Mouse (Mus musculus) intestine, embryonic 16.5 days (tissue): ENCODE measurements around the gene Arf5. TPM values are rescaled to one million over a fixed set of nuclear protein-coding genes. Genes with fewer than 3 reads are reported as not detected.
A peak's percentile ranks its signal among the peaks of the same experiment; 100 is the strongest.

Experiments used
- ATAC-seq: fragments of 200-750 bp; cut with Nextera tagmentation; 2 replicates; pipeline ENCODE4 v1.8.0; 2017; ENCODE audit warnings: moderate TSS enrichment, moderate library complexity
- H3K27ac ChIP-seq: fragments of 300-500 bp; sonication (generic); 2 replicates; pipeline ENCODE4 v1.5.1; 2014; ENCODE audit warnings: mild to moderate bottlenecking, low read length
- H3K27me3 ChIP-seq: fragments of 300-500 bp; sonication (generic); replicated peaks from 2 replicates; pipeline ENCODE4 v1.6.1; 2014; ENCODE audit warnings: low read length, control low read depth, mixed read lengths; ENCODE audit not compliant: control insufficient read depth, insufficient read depth
- H3K36me3 ChIP-seq: fragments of 300-500 bp; sonication (generic); 2 replicates; pipeline ENCODE4 v1.6.1; 2014; ENCODE audit warnings: low read length, control low read depth; ENCODE audit not compliant: control insufficient read depth, insufficient read depth
- H3K4me1 ChIP-seq: fragments of 300-500 bp; sonication (generic); 2 replicates; pipeline ENCODE4 v1.6.1; 2014; ENCODE audit warnings: low read length, control low read depth, mixed read lengths; ENCODE audit not compliant: control insufficient read depth, insufficient read depth
- H3K4me2 ChIP-seq: fragments of 300-500 bp; sonication (generic); 2 replicates; pipeline ENCODE4 v1.6.1; 2014; ENCODE audit warnings: low read depth, low read length, control low read depth
- H3K4me3 ChIP-seq: fragments of 300-500 bp; sonication (generic); 2 replicates; pipeline ENCODE4 v1.5.1; 2014; ENCODE audit warnings: mild to moderate bottlenecking, low read length
- H3K9ac ChIP-seq: fragments of 300-500 bp; sonication (generic); 2 replicates; pipeline ENCODE4 v1.6.1; 2014; ENCODE audit warnings: low read depth, low read length
- H3K9me3 ChIP-seq: fragments of 300-500 bp; sonication (generic); 2 replicates; pipeline ENCODE4 v1.6.1; 2016; ENCODE audit warnings: low read length, control low read depth; ENCODE audit not compliant: control insufficient read depth
- WGBS: fragments of 180-500 bp; shearing (Covaris S2); extraction: QIAGEN DNeasy Blood & Tissue Kit; methylation state at CpG from one replicate; pipeline ENCODE4 v1.1.7; 2014; 5-methylcytosine and 5-hydroxymethylcytosine counted together
- polyA plus RNA-seq: library from polyadenylated mRNA; unstranded; fragments of >200 nt; fragmentation: Nextera tagmentation; extraction: Ambion mirVana; gene quantifications from 2 replicates; pipeline ENCODE4 v1.2.1, GENCODE M21; 2015

Gene Arf5
- 271 and 273 TPM in 2 replicates for polyA plus RNA-seq

GRCm38 (mm10) chr6:28423313-28423712 lies at the start of gene Arf5:
Arf5 (plus strand) TSS chr6:28423560.
- under 1% methylated on average over 39 of the region's 42 CpGs for WGBS

GRCm38 (mm10) chr6:28381983-28382382 lies 41.4 kb upstream of the Arf5 start:
- Histone ChIP-seq H3K4me3 (no peak overlapping the region), H3K4me2 (no peak overlapping the region), H3K9me3 (no peaks in the 10 kb centered on the region), H3K36me3 (no peaks in the 10 kb centered on the region), H3K4me1 (no peaks in the 10 kb centered on the region), H3K9ac (no peak overlapping the region), H3K27ac (no peak overlapping the region), H3K27me3 (no peaks in the 10 kb centered on the region)
- 46% methylated on average over 4 of the region's 4 CpGs for WGBS
- no peak for ATAC-seq

More at GRCm38 (mm10) chr6:28423313-28423712, at the start of gene Arf5:
- Histone ChIP-seq H3K36me3 (peaks cover 5% of the 10 kb centered on the region; the same call in 1 of the 2 replicates), H3K27ac (peak within 1 kb of the TSS; percentile 66), H3K27me3 (no peaks in the 10 kb centered on the region), H3K9me3 (no peaks in the 10 kb centered on the region), H3K9ac (peak within 1 kb of the TSS; percentile 98), H3K4me2 (peak within 1 kb of the TSS; percentile 75), H3K4me3 (peak within 1 kb of the TSS; percentile 95), H3K4me1 (peaks cover 29% of the 10 kb centered on the region)
- ATAC-seq, result peak; percentile 61

- Histone ChIP-seq H3K9me3 (no peaks in the 10 kb centered on the region), H3K36me3 (no peaks in the 10 kb centered on the region), H3K27ac (no peak overlapping the region), H3K4me3 (no peak overlapping the region), H3K4me2 (no peak overlapping the region), H3K27me3 (no peaks in the 10 kb centered on the region), H3K9ac (no peak overlapping the region), H3K4me1 (no peaks in the 10 kb centered on the region)
- 79% methylated on average over 3 of the region's 3 CpGs for WGBS
- ATAC-seq, result no peak
These were observed 38.2 kb upstream of the Arf5 start for GRCm38 (mm10) chr6:28385169-28385568.

- Histone ChIP-seq H3K9ac (no peak overlapping the region), H3K4me1 (no peaks in the 10 kb centered on the region), H3K4me3 (no peak overlapping the region), H3K27ac (no peak overlapping the region), H3K9me3 (no peaks in the 10 kb centered on the region), H3K27me3 (0 out of 2 replicates have a peak, but pooled peaks cover 2% of the 10 kb centered on the region), H3K4me2 (no peak overlapping the region), H3K36me3 (no peaks in the 10 kb centered on the region)
- WGBS, result 52% methylated on average over 3 of the region's 3 CpGs
- peak; percentile 91 for ATAC-seq
These were observed 34.3 kb upstream of the Arf5 start for GRCm38 (mm10) chr6:28389038-28389437.

- Histone ChIP-seq H3K36me3 (no peaks in the 10 kb centered on the region), H3K9ac (no peak overlapping the region), H3K4me3 (no peak overlapping the region; the same call in 1 of the 2 replicates), H3K9me3 (peaks cover 12% of the 10 kb centered on the region; the same call in 1 of the 2 replicates), H3K4me2 (no peak overlapping the region), H3K4me1 (peaks cover 8% of the 10 kb centered on the region), H3K27me3 (peaks cover 10% of the 10 kb centered on the region; the same call in 1 of the 2 replicates), H3K27ac (no peak overlapping the region)
- ATAC-seq, result no peak
- 38% methylated on average over 15 of the region's 15 CpGs for WGBS
These were observed 27.1 kb upstream of the Arf5 start for GRCm38 (mm10) chr6:28396051-28396852.

GRCm38 (mm10) chr6:28396853-28397457 lies 26.4 kb upstream of the Arf5 start:
- Histone ChIP-seq H3K27me3 (peaks cover 10% of the 10 kb centered on the region; the same call in 1 of the 2 replicates), H3K4me3 (peak overlapping the region; percentile 51), H3K36me3 (no peaks in the 10 kb centered on the region), H3K9ac (peak overlapping the region; percentile 35; the same call in 1 of the 2 replicates), H3K27ac (no peak overlapping the region), H3K4me2 (peak overlapping the region; percentile 90), H3K4me1 (peaks cover 8% of the 10 kb centered on the region), H3K9me3 (peaks cover 12% of the 10 kb centered on the region; the same call in 1 of the 2 replicates)
- 4% methylated on average over 19 of the region's 19 CpGs for WGBS
- ATAC-seq, result no peak

GRCm38 (mm10) chr6:28397681-28398203 lies 25.6 kb upstream of the Arf5 start, which contains the start of gene Zfp800:
Zfp800 (minus strand) TSS chr6:28398005.
- H3K4me1 ChIP-seq, result peaks cover 8% of the 10 kb centered on the region
- no peak within 1 kb of the TSS for H3K27ac ChIP-seq
- H3K27me3 ChIP-seq, result peaks cover 8% of the 10 kb centered on the region; the same call in 1 of the 2 replicates
- peak within 1 kb of the TSS; percentile 54 for H3K9ac ChIP-seq
- peaks cover 12% of the 10 kb centered on the region; the same call in 1 of the 2 replicates for H3K9me3 ChIP-seq
- 1% methylated on average over 33 of the region's 33 CpGs for WGBS
- no peaks in the 10 kb centered on the region for H3K36me3 ChIP-seq
- H3K4me3 ChIP-seq, result peak within 1 kb of the TSS; percentile 51
- H3K4me2 ChIP-seq, result peak within 1 kb of the TSS; percentile 90
- ATAC-seq, result peak; percentile 38; the same call in 1 of the 2 replicates

- H3K9me3 ChIP-seq, result peaks cover 12% of the 10 kb centered on the region; the same call in 1 of the 2 replicates
- no peak overlapping the region for H3K9ac ChIP-seq
- H3K27ac ChIP-seq, result no peak overlapping the region
- WGBS, result 91% methylated on average over 3 of the region's 3 CpGs
- H3K27me3 ChIP-seq, result peaks cover 8% of the 10 kb centered on the region; the same call in 1 of the 2 replicates
- H3K4me2 ChIP-seq, result no peak overlapping the region
- no peaks in the 10 kb centered on the region for H3K36me3 ChIP-seq
- ATAC-seq, result no peak
- peaks cover 8% of the 10 kb centered on the region for H3K4me1 ChIP-seq
- H3K4me3 ChIP-seq, result no peak overlapping the region
These were observed 24.6 kb upstream of the Arf5 start for GRCm38 (mm10) chr6:28398726-28399125.

GRCm38 (mm10) chr6:28399791-28400190 lies 23.6 kb upstream of the Arf5 start:
- no peak for ATAC-seq
- Histone ChIP-seq H3K27ac (no peak overlapping the region), H3K36me3 (no peaks in the 10 kb centered on the region), H3K4me3 (no peak overlapping the region), H3K4me1 (peaks cover 8% of the 10 kb centered on the region), H3K4me2 (no peak overlapping the region), H3K27me3 (peaks cover 8% of the 10 kb centered on the region; the same call in 1 of the 2 replicates), H3K9ac (no peak overlapping the region), H3K9me3 (peaks cover 12% of the 10 kb centered on the region; the same call in 1 of the 2 replicates)
- 88% methylated on average over 4 of the region's 4 CpGs for WGBS
